Mouse (Mus musculus): ENCODE results near the gene Spire2.

The Spire2 gene

DNA sequence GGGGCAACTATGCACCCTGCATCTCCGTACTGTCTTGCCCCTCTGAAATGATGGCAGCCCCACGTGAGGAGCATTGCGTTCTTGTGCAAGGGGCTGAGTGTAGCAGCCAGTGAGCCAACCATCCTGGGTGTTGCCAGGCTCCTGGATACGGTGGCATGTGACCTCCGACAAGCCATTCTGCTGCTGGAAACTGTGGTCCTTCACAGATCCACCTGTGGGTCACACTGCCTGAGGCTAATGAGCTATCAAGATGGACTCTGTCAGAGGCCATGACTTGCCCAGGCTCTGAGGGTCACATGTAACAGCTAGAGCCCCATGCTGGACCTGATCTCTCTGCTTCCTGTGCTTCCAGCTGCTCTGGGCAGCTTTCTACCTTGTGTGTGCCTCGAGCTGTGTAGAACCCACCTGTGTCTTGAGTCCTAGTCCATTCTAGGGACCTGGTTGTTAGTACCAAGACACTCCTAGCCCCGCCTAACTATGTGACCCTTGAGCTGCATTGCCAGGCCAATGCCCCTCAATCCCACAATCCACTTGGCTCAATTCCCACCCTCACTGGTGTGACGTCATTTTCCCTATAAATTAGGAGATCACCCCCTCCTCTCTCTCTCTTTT, 84.5 kb downstream of the Spire2 start:
- no peak for DNase-seq (ENCODE audit: low spot score)

All from spleen, adult 12 weeks (tissue).